21 mouse cellular contexts compared by ENCODE assay signal in genomic region chr16:33659521-33659920, GRCm38 (mm10). TPM values are rescaled to one million over a fixed set of nuclear protein-coding genes. Genes with fewer than 3 reads are reported as not detected.
A peak's percentile ranks its signal among the peaks of the same experiment; 100 is the strongest.
DNase-seq lines count a peak whose midpoint lies in the region; ATAC-seq and TF ChIP-seq lines count a peak whose summit lies in the region.
"Had no signal": no experiment of that assay in that cellular context is flagged by ENCODE, and none has a peak within 500 bp of the region (broad histone marks: within the 10 kb centered on the region; RNA-seq: fewer than 3 reads in every experiment).

No protein-coding gene starts in this region.

- no peak for TF ChIP-seq EP300 in lung, postnatal 0 days (IDR thresholded peaks at IDR 0.05)

- peaks cover 10% of the 10 kb centered on the region for H3K4me1 ChIP-seq in heart, embryonic 10.5 days
- H3K4me1 ChIP-seq in lung, postnatal 0 days (ENCODE audit: insufficient read depth, low read depth, low read length) = 0 out of 2 replicates have a peak, but pooled peaks cover 5% of the 10 kb centered on the region
- H3K4me1 ChIP-seq: embryonic facial prominence, embryonic 13.5 days; forebrain, embryonic 12.5 days; liver, embryonic 13.5 days; midbrain, embryonic 15.5 days; neural tube, embryonic 13.5 days had no signal

- H3K4me3 ChIP-seq in heart, embryonic 10.5 days = no peak overlapping the region
- no peak overlapping the region for H3K4me3 ChIP-seq in lung, postnatal 0 days (ENCODE audit: low read depth, low read length)
- H3K4me3 ChIP-seq: embryonic facial prominence, embryonic 13.5 days; erythroblast, embryonic 14.5 days; forebrain, embryonic 12.5 days; liver, embryonic 13.5 days; midbrain, embryonic 15.5 days; neural tube, embryonic 13.5 days; stomach, embryonic 15.5 days had no signal

- no peak overlapping the region for H3K9ac ChIP-seq in lung, postnatal 0 days (replicated peaks; ENCODE audit: low read depth)
- H3K9ac ChIP-seq: embryonic facial prominence, embryonic 13.5 days; forebrain, embryonic 12.5 days; liver, embryonic 13.5 days; midbrain, embryonic 15.5 days; neural tube, embryonic 13.5 days; stomach, embryonic 15.5 days had no signal

- H3K27me3 ChIP-seq in heart, embryonic 10.5 days (ENCODE audit: insufficient read depth, poor library complexity, severe bottlenecking) = no peaks in the 10 kb centered on the region
- no peaks in the 10 kb centered on the region for H3K27me3 ChIP-seq in lung, postnatal 0 days (replicated peaks; ENCODE audit: insufficient read depth, low read length)
- H3K27me3 ChIP-seq: embryonic facial prominence, embryonic 13.5 days; forebrain, embryonic 12.5 days; liver, embryonic 13.5 days; midbrain, embryonic 15.5 days; neural tube, embryonic 13.5 days; stomach, embryonic 15.5 days had no signal

- no peak for TF ChIP-seq CTCF in lung, postnatal 0 days (IDR thresholded peaks at IDR 0.05)

- peak; percentile 48 for DNase-seq in heart, embryonic 10.5 days (ENCODE audit: low spot score)
- no peak for DNase-seq in heart, postnatal 25 days (ENCODE audit: low spot score)
- no peak for DNase-seq in lung, postnatal 0 days (ENCODE audit: low spot score)
- DNase-seq in lung, postnatal 36 days = no peak
- DNase-seq in cerebellum, adult 9-10 months = peak; percentile 78
- no peak for DNase-seq in neural tube, embryonic 10.5 days (ENCODE audit: extremely low spot score, low spot score)
- DNase-seq in retina, postnatal 1 day = no peak
- DNase-seq: B cell, adult 2 months; gastrocnemius, postnatal 10 days; layer of hippocampus, adult 9-11 months; liver, embryonic 13.5 days; thymus, postnatal 25 days had no signal

- peak overlapping the region; percentile 81 for H3K27ac ChIP-seq in heart, embryonic 10.5 days
- H3K27ac ChIP-seq in lung, postnatal 0 days (ENCODE audit: low read length) = no peak overlapping the region
- H3K27ac ChIP-seq: embryonic facial prominence, embryonic 13.5 days; forebrain, embryonic 12.5 days; hindbrain, postnatal 0 days; kidney, postnatal 0 days; liver, embryonic 13.5 days; macrophage; midbrain, embryonic 15.5 days; neural tube, embryonic 13.5 days; stomach, embryonic 15.5 days had no signal

- H3K4me2 ChIP-seq in lung, postnatal 0 days (replicated peaks; ENCODE audit: low read depth, low read length) = no peak overlapping the region
- H3K4me2 ChIP-seq: embryonic facial prominence, embryonic 13.5 days; forebrain, embryonic 12.5 days; liver, embryonic 13.5 days; midbrain, embryonic 15.5 days; neural tube, embryonic 13.5 days; stomach, embryonic 15.5 days had no signal

- H3K36me3 ChIP-seq in heart, embryonic 10.5 days = no peaks in the 10 kb centered on the region
- no peaks in the 10 kb centered on the region for H3K36me3 ChIP-seq in lung, postnatal 0 days (ENCODE audit: insufficient read depth, low read length)
- H3K36me3 ChIP-seq: embryonic facial prominence, embryonic 13.5 days; forebrain, embryonic 12.5 days; liver, embryonic 13.5 days; midbrain, embryonic 15.5 days; neural tube, embryonic 13.5 days; stomach, embryonic 15.5 days had no signal

- WGBS in heart, embryonic 10.5 days = 78% methylated on average over 5 of the region's 5 CpGs
- WGBS in lung, postnatal 0 days = 85% methylated on average over 5 of the region's 5 CpGs

- H3K9me3 ChIP-seq in heart, embryonic 10.5 days = no peaks in the 10 kb centered on the region
- no peaks in the 10 kb centered on the region for H3K9me3 ChIP-seq in lung, postnatal 0 days (ENCODE audit: low read length)
- H3K9me3 ChIP-seq: embryonic facial prominence, embryonic 13.5 days; forebrain, embryonic 12.5 days; liver, embryonic 13.5 days; midbrain, embryonic 15.5 days; stomach, embryonic 15.5 days had no signal

- ATAC-seq in lung, postnatal 0 days = peak; percentile 8
- ATAC-seq: hindbrain, postnatal 0 days; midbrain, embryonic 15.5 days had no signal

- intact Hi-C loops in heart, postnatal 25 days (cut with DNase I) = no loop called here

RNA-seq across cellular contexts. Expression of gene Heg1, which starts 24.6 kb away (rescaled TPM):
- polyA plus RNA-seq in heart, embryonic 10.5 days (2016; fragmentation: Nextera tagmentation; extraction: Ambion mirVana) = 26.3 and 33.0 TPM in 2 replicates
- 100 to 1,000 TPM; 155 to 170 TPM for total RNA-seq in heart, postnatal 25 days (2021)
- 33.5 and 36.2 TPM in 2 replicates for polyA plus RNA-seq in lung, postnatal 0 days (2015; fragmentation: Nextera tagmentation; extraction: Ambion mirVana)

Comparison
In these comparisons a context has a peak if more than half of its experiments do, and no peak if none do; other contexts are left out.
1. DNase-seq: peak in heart, embryonic 10.5 days (single experiment) and cerebellum, adult 9-10 months (single experiment); none in heart, postnatal 25 days (single experiment), lung, postnatal 0 days (single experiment), lung, postnatal 36 days (single experiment), neural tube, embryonic 10.5 days (single experiment) and retina, postnatal 1 day (single experiment).